Mouse (Mus musculus): ENCODE results near the gene Gan. TPM values are rescaled to one million over a fixed set of nuclear protein-coding genes. Genes with fewer than 3 reads are reported as not detected.
A peak's percentile ranks its signal among the peaks of the same experiment; 100 is the strongest.

Gan gene
- polyA plus RNA-seq, 1 experiment from 2014 or later = 3.7 TPM

DNA sequence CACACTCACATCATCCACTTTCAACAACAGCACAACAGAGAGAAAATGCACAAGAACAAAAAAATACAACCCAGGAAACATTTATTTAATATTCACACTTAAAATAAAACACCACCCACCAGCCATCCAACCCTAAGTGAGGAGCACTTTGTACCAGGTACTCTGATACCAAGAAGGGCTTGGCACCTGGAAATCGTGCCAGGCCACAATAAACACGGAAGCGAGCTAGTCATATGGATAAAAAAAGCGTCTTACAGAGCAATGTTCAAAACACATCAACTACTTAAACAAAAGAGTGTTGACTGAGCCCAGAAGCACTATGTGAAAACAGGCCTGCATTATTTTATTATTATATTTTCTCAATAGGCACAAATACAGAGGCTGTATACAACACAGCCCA, 1.8 kb upstream of the Gan start:
- WGBS = 89% methylated on average over 4 of the region's 4 CpGs
- no peaks in the 10 kb centered on the region for H3K27me3 ChIP-seq (replicated peaks; ENCODE audit: control insufficient read depth, insufficient read depth, low read length)
- H3K27ac ChIP-seq (ENCODE audit: low read length) = no peak overlapping the region
- no peaks in the 10 kb centered on the region for H3K9me3 ChIP-seq (ENCODE audit: control insufficient read depth, low read length)
- no peak for ATAC-seq
- H3K4me1 ChIP-seq (replicated peaks; ENCODE audit: control insufficient read depth, insufficient read depth, low read length) = peaks cover 27% of the 10 kb centered on the region
- H3K4me2 ChIP-seq (ENCODE audit: low read length) = no peak overlapping the region
- H3K36me3 ChIP-seq (ENCODE audit: control insufficient read depth, insufficient read depth) = no peaks in the 10 kb centered on the region
- H3K9ac ChIP-seq (replicated peaks; ENCODE audit: low read depth, low read length) = no peak overlapping the region
- H3K4me3 ChIP-seq (replicated peaks; ENCODE audit: low read length) = no peak overlapping the region

DNA sequence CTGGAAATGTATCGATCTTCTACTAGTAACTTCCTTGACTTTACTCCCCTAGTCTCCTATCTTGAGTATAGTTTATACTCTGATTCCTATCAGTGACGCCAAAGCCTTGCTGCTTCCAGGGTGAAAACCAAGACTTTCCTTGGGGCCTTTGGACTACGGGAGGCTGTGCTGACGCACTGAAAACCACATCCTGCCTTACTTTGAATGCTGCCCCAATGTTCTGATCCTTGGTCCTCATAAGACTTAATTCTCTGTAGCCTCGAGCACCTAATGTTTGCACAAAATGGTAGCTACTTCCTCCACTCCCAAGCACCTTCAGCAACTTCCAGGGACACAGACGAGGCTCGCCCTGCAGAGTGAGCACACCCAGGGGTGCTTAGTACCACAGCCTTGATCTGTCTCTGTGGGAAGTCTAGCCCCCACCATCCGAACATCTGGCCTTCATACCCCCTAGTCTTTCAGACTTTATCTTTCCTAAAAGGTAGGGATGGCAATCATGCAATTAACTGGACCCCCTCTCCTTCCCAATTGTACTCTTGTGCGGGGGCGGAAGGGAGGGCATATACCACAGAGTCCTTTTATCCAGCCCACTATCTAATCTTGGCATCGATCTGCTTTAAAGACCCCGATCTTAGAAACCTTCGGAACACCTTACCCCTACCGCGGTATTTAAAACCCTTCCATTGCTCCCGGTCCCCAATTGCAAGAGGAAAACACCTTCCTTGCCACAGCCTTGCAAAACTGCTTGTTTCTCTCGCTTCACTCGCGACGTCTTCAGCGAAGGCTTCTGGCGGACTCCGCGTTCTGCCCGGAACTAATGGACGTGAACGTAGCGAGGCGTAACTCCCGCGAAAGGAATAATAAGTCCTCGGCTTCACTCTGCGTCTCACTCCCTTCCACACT, 818 bp upstream of the Gan start:
- Histone ChIP-seq H3K4me2 (ENCODE audit: low read length) (peak overlapping the region; percentile 84), H3K9me3 (ENCODE audit: control insufficient read depth, low read length) (no peaks in the 10 kb centered on the region), H3K4me1 (replicated peaks; ENCODE audit: control insufficient read depth, insufficient read depth, low read length) (peaks cover 27% of the 10 kb centered on the region), H3K4me3 (replicated peaks; ENCODE audit: low read length) (peak overlapping the region; percentile 88), H3K36me3 (ENCODE audit: control insufficient read depth, insufficient read depth) (no peaks in the 10 kb centered on the region), H3K9ac (replicated peaks; ENCODE audit: low read depth, low read length) (peak overlapping the region; percentile 66), H3K27me3 (replicated peaks; ENCODE audit: control insufficient read depth, insufficient read depth, low read length) (no peaks in the 10 kb centered on the region), H3K27ac (ENCODE audit: low read length) (peak overlapping the region; percentile 68)
- WGBS = 11% methylated on average over 33 of the region's 33 CpGs
- peak; percentile 9 for ATAC-seq

DNA sequence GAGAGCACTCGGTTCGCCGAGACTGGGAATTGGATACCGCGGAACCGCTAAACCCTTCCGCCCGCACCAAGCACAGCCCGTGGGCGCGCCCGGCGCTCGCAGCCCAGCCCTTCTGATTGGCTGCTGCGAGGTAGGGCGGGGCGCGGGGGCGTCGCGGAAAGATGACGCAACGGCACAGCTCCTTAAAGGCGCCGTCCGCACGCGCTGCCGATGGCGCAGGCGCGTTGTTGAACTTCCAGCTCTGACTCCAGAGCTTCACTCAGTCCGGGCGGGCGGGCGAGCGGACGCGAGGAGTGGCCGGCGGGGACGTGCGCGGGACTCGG, 205 bp upstream of the Gan start:
- H3K4me2 ChIP-seq (ENCODE audit: low read length) = peak overlapping the region; percentile 88
- ATAC-seq = peak; percentile 98
- H3K9me3 ChIP-seq (ENCODE audit: control insufficient read depth, low read length) = no peaks in the 10 kb centered on the region
- peak overlapping the region; percentile 88 for H3K9ac ChIP-seq (replicated peaks; ENCODE audit: low read depth, low read length)
- peak overlapping the region; percentile 68 for H3K27ac ChIP-seq (ENCODE audit: low read length)
- H3K27me3 ChIP-seq (replicated peaks; ENCODE audit: control insufficient read depth, insufficient read depth, low read length) = no peaks in the 10 kb centered on the region
- under 1% methylated on average over 37 of the region's 45 CpGs for WGBS
- H3K36me3 ChIP-seq (ENCODE audit: control insufficient read depth, insufficient read depth) = no peaks in the 10 kb centered on the region
- peaks cover 27% of the 10 kb centered on the region for H3K4me1 ChIP-seq (replicated peaks; ENCODE audit: control insufficient read depth, insufficient read depth, low read length)
- H3K4me3 ChIP-seq (replicated peaks; ENCODE audit: low read length) = peak overlapping the region; percentile 88

DNA sequence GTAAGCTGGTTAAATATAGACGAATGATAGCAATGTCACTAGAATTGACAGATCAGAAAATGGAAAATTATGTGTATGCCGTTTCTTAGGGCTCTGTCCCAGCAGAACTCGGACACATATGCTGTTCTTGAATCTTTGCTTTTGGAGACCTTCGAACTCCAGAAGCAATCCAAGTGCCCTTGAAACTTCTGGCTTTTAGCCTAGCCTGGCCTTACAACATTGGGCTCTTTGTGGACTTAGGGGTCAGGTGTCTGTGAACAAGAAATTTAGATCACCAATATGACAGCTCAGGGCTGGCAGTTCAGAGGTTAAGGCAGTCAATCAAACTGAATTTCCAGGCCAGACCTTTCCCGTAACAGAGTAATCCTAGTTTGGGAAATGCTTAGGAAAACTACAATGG, 1.1 kb downstream of the Gan start:
- H3K27ac ChIP-seq (ENCODE audit: low read length) = no peak overlapping the region
- H3K4me3 ChIP-seq (replicated peaks; ENCODE audit: low read length) = peak overlapping the region; percentile 88; the same call in 1 of the 2 replicates
- peaks cover 27% of the 10 kb centered on the region for H3K4me1 ChIP-seq (replicated peaks; ENCODE audit: control insufficient read depth, insufficient read depth, low read length)
- H3K27me3 ChIP-seq (replicated peaks; ENCODE audit: control insufficient read depth, insufficient read depth, low read length) = no peaks in the 10 kb centered on the region
- ATAC-seq = no peak
- H3K4me2 ChIP-seq (ENCODE audit: low read length) = peak overlapping the region; percentile 88
- no peak overlapping the region for H3K9ac ChIP-seq (replicated peaks; ENCODE audit: low read depth, low read length)
- H3K9me3 ChIP-seq (ENCODE audit: control insufficient read depth, low read length) = no peaks in the 10 kb centered on the region
- WGBS = 72% methylated on average over 5 of the region's 5 CpGs
- no peaks in the 10 kb centered on the region for H3K36me3 ChIP-seq (ENCODE audit: control insufficient read depth, insufficient read depth)

DNA sequence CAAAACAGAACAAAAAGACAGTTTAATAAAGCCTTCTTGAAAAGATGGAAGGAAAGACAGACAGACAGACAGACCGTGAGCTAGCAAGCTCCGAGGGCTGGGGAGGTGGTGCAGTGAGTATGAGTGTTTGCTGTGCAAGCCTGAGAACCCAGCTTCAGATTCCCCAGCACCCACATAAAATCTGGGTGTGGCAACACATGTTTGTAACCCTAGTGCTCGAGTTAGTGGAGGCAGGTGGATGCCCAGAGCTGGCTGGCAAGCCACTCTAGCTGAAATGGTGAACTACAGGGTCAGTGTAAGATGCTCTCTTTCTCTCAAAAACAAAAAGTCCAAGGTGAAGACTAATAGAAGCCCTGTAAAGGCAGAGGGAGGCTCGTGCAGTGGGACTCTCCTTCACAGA, 7.0 kb downstream of the Gan start:
- no peak for ATAC-seq
- Histone ChIP-seq H3K9ac (replicated peaks; ENCODE audit: low read depth, low read length) (no peak overlapping the region), H3K36me3 (ENCODE audit: control insufficient read depth, insufficient read depth) (no peaks in the 10 kb centered on the region), H3K4me1 (replicated peaks; ENCODE audit: control insufficient read depth, insufficient read depth, low read length) (peaks cover under 1% of the 10 kb centered on the region), H3K27me3 (replicated peaks; ENCODE audit: control insufficient read depth, insufficient read depth, low read length) (no peaks in the 10 kb centered on the region), H3K4me3 (replicated peaks; ENCODE audit: low read length) (no peak overlapping the region), H3K9me3 (ENCODE audit: control insufficient read depth, low read length) (no peaks in the 10 kb centered on the region), H3K27ac (ENCODE audit: low read length) (no peak overlapping the region), H3K4me2 (ENCODE audit: low read length) (no peak overlapping the region)
- 88% methylated on average over 4 of the region's 4 CpGs for WGBS

DNA sequence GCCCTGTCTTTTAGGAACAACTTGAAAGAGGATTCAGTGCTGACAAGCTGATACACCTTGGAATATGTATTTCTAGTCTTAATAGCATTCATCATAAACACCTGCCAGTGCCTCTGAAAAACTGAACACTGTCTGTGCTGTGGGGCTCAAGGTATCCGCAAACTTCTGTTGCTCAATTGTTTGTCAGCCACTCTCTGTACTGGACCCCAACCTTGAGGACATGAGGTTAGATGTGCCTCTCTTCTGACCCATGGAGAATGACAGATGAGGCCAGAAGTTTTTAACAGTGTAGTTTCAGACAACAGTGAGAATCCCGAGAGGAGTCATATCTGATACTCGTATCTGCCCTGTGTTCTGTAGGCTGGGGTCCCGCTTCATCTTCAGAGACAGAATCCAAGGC, 7.6 kb downstream of the Gan start:
- Histone ChIP-seq H3K9me3 (ENCODE audit: control insufficient read depth, low read length) (no peaks in the 10 kb centered on the region), H3K9ac (replicated peaks; ENCODE audit: low read depth, low read length) (no peak overlapping the region), H3K36me3 (ENCODE audit: control insufficient read depth, insufficient read depth) (no peaks in the 10 kb centered on the region), H3K27me3 (replicated peaks; ENCODE audit: control insufficient read depth, insufficient read depth, low read length) (no peaks in the 10 kb centered on the region), H3K4me1 (replicated peaks; ENCODE audit: control insufficient read depth, insufficient read depth, low read length) (no peaks in the 10 kb centered on the region), H3K4me2 (ENCODE audit: low read length) (no peak overlapping the region), H3K27ac (ENCODE audit: low read length) (no peak overlapping the region), H3K4me3 (replicated peaks; ENCODE audit: low read length) (no peak overlapping the region)
- no peak for ATAC-seq
- 93% methylated on average over 4 of the region's 4 CpGs for WGBS

DNA sequence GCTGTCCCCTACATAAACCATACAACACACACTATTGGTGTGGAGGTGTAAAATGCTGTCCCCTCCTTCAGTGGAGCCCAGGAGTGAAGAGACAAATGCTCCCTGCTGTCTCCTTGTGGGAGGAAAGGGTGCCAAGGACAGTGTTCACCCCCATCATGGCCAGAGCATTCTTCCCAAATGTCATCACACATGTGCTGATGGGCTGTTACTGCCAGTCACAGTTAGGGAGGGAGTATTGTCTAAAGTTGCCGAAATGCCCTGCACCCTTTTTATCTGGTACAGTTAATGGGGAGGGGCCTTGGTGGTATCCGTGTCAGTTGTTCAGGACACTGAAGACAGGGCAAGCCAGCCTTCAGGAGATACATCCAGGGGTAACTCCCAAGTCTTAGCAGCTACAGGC, 8.6 kb downstream of the Gan start:
- no peak overlapping the region for H3K27ac ChIP-seq (ENCODE audit: low read length)
- H3K36me3 ChIP-seq (ENCODE audit: control insufficient read depth, insufficient read depth) = no peaks in the 10 kb centered on the region
- H3K9ac ChIP-seq (replicated peaks; ENCODE audit: low read depth, low read length) = no peak overlapping the region
- no peaks in the 10 kb centered on the region for H3K4me1 ChIP-seq (replicated peaks; ENCODE audit: control insufficient read depth, insufficient read depth, low read length)
- WGBS = 83% methylated on average over 2 of the region's 2 CpGs
- ATAC-seq = no peak
- H3K27me3 ChIP-seq (replicated peaks; ENCODE audit: control insufficient read depth, insufficient read depth, low read length) = no peaks in the 10 kb centered on the region
- H3K4me2 ChIP-seq (ENCODE audit: low read length) = no peak overlapping the region
- H3K9me3 ChIP-seq (ENCODE audit: control insufficient read depth, low read length) = no peaks in the 10 kb centered on the region
- H3K4me3 ChIP-seq (replicated peaks; ENCODE audit: low read length) = no peak overlapping the region

DNA sequence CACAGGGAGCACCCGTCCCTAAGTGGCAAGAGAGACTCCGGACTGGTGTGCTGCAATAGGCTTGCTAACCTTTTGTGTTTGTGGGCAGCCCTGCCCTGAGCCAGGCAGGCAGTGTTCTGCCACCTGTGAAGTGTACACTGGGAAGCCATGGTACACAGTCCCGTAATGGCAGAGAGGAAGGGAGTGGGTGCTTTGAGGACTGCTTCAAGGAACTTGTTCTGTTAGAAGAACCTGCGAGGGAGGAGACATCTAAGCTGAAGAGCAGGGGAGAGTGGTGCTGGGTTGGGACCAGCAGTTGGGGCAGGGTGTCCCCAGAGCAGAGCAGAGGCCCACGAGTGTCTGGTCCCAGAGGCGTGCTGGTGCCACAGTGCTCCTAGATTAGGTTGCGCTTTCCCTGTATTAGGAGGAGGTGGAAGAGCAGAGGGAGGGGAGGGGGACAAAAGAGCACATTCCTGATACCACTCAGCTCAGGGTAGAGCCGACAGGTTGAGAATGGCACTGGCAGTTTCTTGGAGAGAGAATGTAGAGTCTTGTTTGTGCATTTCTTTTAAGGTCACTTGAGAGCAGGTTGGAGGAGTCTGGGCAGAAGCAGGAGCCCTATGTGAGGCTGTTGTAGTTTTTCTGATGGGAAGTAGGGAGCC, 9.4 kb downstream of the Gan start:
- ATAC-seq = no peak
- Histone ChIP-seq H3K4me3 (replicated peaks; ENCODE audit: low read length) (no peak overlapping the region), H3K4me2 (ENCODE audit: low read length) (no peak overlapping the region), H3K9ac (replicated peaks; ENCODE audit: low read depth, low read length) (no peak overlapping the region), H3K27ac (ENCODE audit: low read length) (no peak overlapping the region), H3K9me3 (ENCODE audit: control insufficient read depth, low read length) (no peaks in the 10 kb centered on the region), H3K36me3 (ENCODE audit: control insufficient read depth, insufficient read depth) (no peaks in the 10 kb centered on the region), H3K4me1 (replicated peaks; ENCODE audit: control insufficient read depth, insufficient read depth, low read length) (no peaks in the 10 kb centered on the region; the same call in 1 of the 2 replicates), H3K27me3 (replicated peaks; ENCODE audit: control insufficient read depth, insufficient read depth, low read length) (no peaks in the 10 kb centered on the region)
- WGBS = 77% methylated on average over 8 of the region's 8 CpGs

DNA sequence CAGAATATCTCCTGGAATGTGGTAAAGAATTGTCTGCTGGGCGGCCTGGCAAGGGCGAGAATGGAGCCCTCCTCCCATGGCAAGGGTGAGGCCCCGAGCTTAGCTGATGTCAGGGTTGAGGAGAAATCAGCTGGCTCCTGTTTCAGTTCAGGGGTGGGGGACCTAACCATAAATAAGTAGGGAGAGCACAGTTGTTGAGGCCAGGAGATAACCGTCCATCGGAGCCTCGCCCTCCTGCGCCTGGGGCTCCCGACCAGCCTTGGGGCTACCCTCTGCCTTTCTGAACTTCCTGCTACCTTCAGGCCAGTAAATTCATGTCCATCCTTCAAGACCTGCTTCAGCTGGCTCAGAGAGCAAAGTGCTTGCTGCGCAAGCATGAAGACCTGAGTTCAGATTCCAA, 10.4 kb downstream of the Gan start:
- H3K36me3 ChIP-seq (ENCODE audit: control insufficient read depth, insufficient read depth) = no peaks in the 10 kb centered on the region
- H3K4me3 ChIP-seq (replicated peaks; ENCODE audit: low read length) = no peak overlapping the region
- no peak for ATAC-seq
- no peaks in the 10 kb centered on the region for H3K27me3 ChIP-seq (replicated peaks; ENCODE audit: control insufficient read depth, insufficient read depth, low read length)
- no peak overlapping the region for H3K4me2 ChIP-seq (ENCODE audit: low read length)
- H3K4me1 ChIP-seq (replicated peaks; ENCODE audit: control insufficient read depth, insufficient read depth, low read length) = peaks cover 4% of the 10 kb centered on the region; the same call in 1 of the 2 replicates
- H3K27ac ChIP-seq (ENCODE audit: low read length) = no peak overlapping the region
- no peak overlapping the region for H3K9ac ChIP-seq (replicated peaks; ENCODE audit: low read depth, low read length)
- H3K9me3 ChIP-seq (ENCODE audit: control insufficient read depth, low read length) = no peaks in the 10 kb centered on the region
- WGBS = 91% methylated on average over 9 of the region's 9 CpGs

Data from forebrain, embryonic 16.5 days (tissue).